In genomic region chr8:124384336-124384735, GRCm38 (mm10) we compare ENCODE assay signal across 22 mouse cellular contexts. TPM values are rescaled to one million over a fixed set of nuclear protein-coding genes. Genes with fewer than 3 reads are reported as not detected.
A peak's percentile ranks its signal among the peaks of the same experiment; 100 is the strongest.
DNase-seq lines count a peak whose midpoint lies in the region; TF ChIP-seq lines count a peak whose summit lies in the region.
"Had no signal": no experiment of that assay in that cellular context is flagged by ENCODE, and none has a peak within 500 bp of the region (broad histone marks: within the 10 kb centered on the region; RNA-seq: fewer than 3 reads in every experiment).

No protein-coding gene starts in this region.

- peak overlapping the region; percentile 5; the same call in 1 of the 2 replicates for H3K27ac ChIP-seq in cerebellum, adult 2 months (ENCODE audit: insufficient read depth, low read length)
- H3K27ac ChIP-seq in cortical plate, adult 2 months (ENCODE audit: insufficient read depth, low read length) = peak overlapping the region; percentile 15; the same call in 1 of the 2 replicates
- H3K27ac ChIP-seq: embryonic facial prominence, embryonic 15.5 days; gastrocnemius, adult 2 months; hindbrain, embryonic 12.5 days; hindbrain, embryonic 15.5 days had no signal

- TF ChIP-seq CTCF in cerebellum, adult 2 months (IDR thresholded peaks at IDR 0.05; ENCODE audit: borderline replicate concordance, insufficient read depth, low read depth, low read length) = no peak
- TF ChIP-seq CTCF in cortical plate, adult 2 months (IDR thresholded peaks at IDR 0.05; ENCODE audit: extremely low read depth, insufficient read depth, low read length) = no peak

- H3K4me3 ChIP-seq in cerebellum, adult 2 months (replicated peaks; ENCODE audit: insufficient read depth, low read depth, low read length) = no peak overlapping the region
- H3K4me3 ChIP-seq in cortical plate, adult 2 months (ENCODE audit: insufficient read depth, low read length) = no peak overlapping the region
- H3K4me3 ChIP-seq: embryonic facial prominence, embryonic 12.5 days; embryonic facial prominence, embryonic 15.5 days; gastrocnemius, adult 2 months; hindbrain, embryonic 12.5 days; hindbrain, embryonic 15.5 days had no signal

- no peak for TF ChIP-seq POLR2A in cerebellum, adult 2 months (IDR thresholded peaks at IDR 0.05; ENCODE audit: borderline replicate concordance, insufficient read depth, low read length)
- TF ChIP-seq POLR2A in cortical plate, adult 2 months (IDR thresholded peaks at IDR 0.05; ENCODE audit: extremely low read depth, insufficient read depth, low read length) = no peak

- H3K4me1 ChIP-seq in cerebellum, adult 2 months (ENCODE audit: control insufficient read depth, insufficient read depth, low read length) = peaks cover 51% of the 10 kb centered on the region
- H3K4me1 ChIP-seq in cortical plate, adult 2 months (ENCODE audit: control insufficient read depth, insufficient read depth, low read length) = peaks cover 21% of the 10 kb centered on the region
- H3K4me1 ChIP-seq: embryonic facial prominence, embryonic 12.5 days had no signal

- DNase-seq in cerebellum, adult 2 months = peak; percentile 49 to 52
- no peak for DNase-seq in cerebellum, adult 9-10 months
- DNase-seq in cerebellum, postnatal 25 days = peak; percentile 57 to 59
- no peak for DNase-seq in cerebellum, adult 8-10 months
- no peak for DNase-seq in left cerebral cortex, adult 18-20 months (ENCODE audit: low spot score in 2 of 2)
- DNase-seq: adrenal gland, adult 8-10 months; adrenal gland, postnatal 25 days; forebrain, postnatal 0 days; gastrocnemius, adult 2 months; gastrocnemius, postnatal 14 days; heart, adult 11 months; kidney, adult 2 months had no signal

- WGBS in cerebellum, adult 2 months = 31% methylated on average over 19 of the region's 19 CpGs

- no peaks in the 10 kb centered on the region for H3K27me3 ChIP-seq in cerebellum, adult 2 months (ENCODE audit: control insufficient read depth, insufficient read depth, low read length)
- H3K27me3 ChIP-seq: embryonic facial prominence, embryonic 12.5 days; embryonic facial prominence, embryonic 15.5 days; hindbrain, embryonic 12.5 days; hindbrain, embryonic 15.5 days had no signal

RNA-seq across cellular contexts. Expression of gene Pgbd5, which starts 55.1 kb away (rescaled TPM):
- 142 and 155 TPM in 2 replicates for polyA plus RNA-seq in cerebellum, adult 2 months (2012; rRNA removed)
- 184 and 196 TPM in 2 replicates for polyA plus RNA-seq in cortical plate, adult 2 months (2012; rRNA removed)
- 100 to 1,000 TPM; 208 to 219 TPM for total RNA-seq in left cerebral cortex, adult 18-20 months (2021)
- total RNA-seq: hematopoietic stem cell, adult 5-6 weeks; MEL had no signal
- polyA plus RNA-seq: activated CD4-positive, CD25-positive, alpha-beta regulatory T cell, adult 4 months; C2C12; CD4-positive, CD25-positive, alpha-beta regulatory T cell, adult 4 months had no signal

Comparison
In these comparisons a context has a peak if more than half of its experiments do, and no peak if none do; other contexts are left out.
1. DNase-seq: peak in cerebellum, adult 2 months (2 of 2) and cerebellum, postnatal 25 days (2 of 2); none in cerebellum, adult 9-10 months (single experiment), cerebellum, adult 8-10 months (single experiment) and left cerebral cortex, adult 18-20 months (0 of 2).